Mouse (Mus musculus): ENCODE measurements around the gene Chga. TPM values are rescaled to one million over a fixed set of nuclear protein-coding genes. Genes with fewer than 3 reads are reported as not detected.

Gene Chga
- 0.15 and 0.23 TPM in 2 replicates for polyA plus RNA-seq (2016; fragmentation: Nextera tagmentation; extraction: Ambion mirVana)

GRCm38 (mm10) chr12:102554721-102555516 lies at the start of gene Chga:
Gene Chga, plus strand, starts transcription at chr12:102554969.
- peak within 1 kb of the TSS; percentile 45 for H3K4me3 ChIP-seq
- H3K27me3 ChIP-seq (ENCODE audit: low read depth, poor library complexity, severe bottlenecking) = peaks cover 52% of the 10 kb centered on the region
- no peaks in the 10 kb centered on the region for H3K9me3 ChIP-seq (replicated peaks)
- 3% methylated on average over 48 of the region's 48 CpGs for WGBS
- no peak within 1 kb of the TSS for H3K27ac ChIP-seq
- peaks cover 9% of the 10 kb centered on the region for H3K4me1 ChIP-seq
- peak; percentile 96 for DNase-seq (ENCODE audit: low spot score)
- no peaks in the 10 kb centered on the region for H3K36me3 ChIP-seq

- Histone ChIP-seq H3K9me3 (replicated peaks) (no peaks in the 10 kb centered on the region), H3K4me1 (peaks cover 12% of the 10 kb centered on the region; the same call in 1 of the 2 replicates), H3K27ac (peak overlapping the region; percentile 9; the same call in 1 of the 2 replicates), H3K36me3 (no peaks in the 10 kb centered on the region), H3K27me3 (ENCODE audit: low read depth, poor library complexity, severe bottlenecking) (no peaks in the 10 kb centered on the region), H3K4me3 (no peak overlapping the region)
- 77% methylated on average over 9 of the region's 9 CpGs for WGBS
- DNase-seq (ENCODE audit: low spot score) = no peak
Observed at GRCm38 (mm10) chr12:102505131-102505713, 49.5 kb upstream of the Chga start.

GRCm38 (mm10) chr12:102505949-102506348 lies 48.8 kb upstream of the Chga start:
- H3K27ac ChIP-seq = no peak overlapping the region
- no peaks in the 10 kb centered on the region for H3K27me3 ChIP-seq (ENCODE audit: low read depth, poor library complexity, severe bottlenecking)
- DNase-seq (ENCODE audit: low spot score) = no peak
- H3K4me3 ChIP-seq = no peak overlapping the region
- H3K36me3 ChIP-seq = no peaks in the 10 kb centered on the region
- no peaks in the 10 kb centered on the region for H3K9me3 ChIP-seq (replicated peaks)
- WGBS = 94% methylated on average over 7 of the region's 7 CpGs
- H3K4me1 ChIP-seq = peaks cover 16% of the 10 kb centered on the region

DNA sequence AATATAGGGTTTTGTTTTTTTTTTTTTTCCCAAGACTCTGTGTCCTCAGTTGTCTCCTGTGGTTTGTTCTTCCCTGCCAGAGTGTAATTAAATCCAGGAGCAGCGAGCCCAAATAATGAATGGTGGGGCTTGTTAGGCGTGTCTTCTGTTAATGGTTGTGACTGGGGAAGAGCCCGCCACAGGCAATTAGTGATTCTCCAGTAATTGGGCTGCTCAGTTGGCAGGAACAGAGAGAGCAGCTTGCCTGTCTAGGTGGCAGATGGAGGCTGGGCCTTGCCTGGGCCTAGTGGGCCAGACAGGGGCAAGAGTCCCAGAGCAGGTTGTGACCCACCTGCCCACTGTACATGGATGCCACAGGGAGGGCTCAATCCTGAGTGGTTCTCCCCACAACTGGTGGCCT lies 43.4 kb upstream of the Chga start:
- 12% methylated on average over 3 of the region's 3 CpGs for WGBS

DNA sequence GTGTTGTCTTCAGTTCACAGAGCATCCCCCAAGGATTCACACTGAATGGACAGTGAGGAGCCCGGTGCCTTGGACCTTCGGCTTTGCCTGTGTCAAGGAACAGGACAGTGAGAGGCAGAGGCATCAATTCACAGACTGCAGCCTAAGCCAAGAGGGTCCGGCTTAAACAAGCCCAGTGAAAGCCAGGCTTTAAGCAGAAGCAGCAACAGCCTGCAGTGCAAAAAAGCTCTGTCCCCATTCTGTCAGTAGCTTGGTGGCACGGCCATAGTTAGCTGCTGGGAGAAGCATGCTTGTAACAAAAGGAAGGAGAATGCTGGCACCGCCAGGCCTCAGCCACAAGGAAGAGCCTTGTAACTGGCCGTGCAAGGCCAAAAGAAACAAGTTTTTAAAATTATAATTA lies 40.6 kb upstream of the Chga start:
- Histone ChIP-seq H3K4me1 (peaks cover 32% of the 10 kb centered on the region), H3K27ac (peak overlapping the region; percentile 71; the same call in 1 of the 2 replicates), H3K27me3 (ENCODE audit: low read depth, poor library complexity, severe bottlenecking) (no peaks in the 10 kb centered on the region), H3K4me3 (no peak overlapping the region), H3K36me3 (no peaks in the 10 kb centered on the region), H3K9me3 (replicated peaks) (no peaks in the 10 kb centered on the region)
- WGBS = 77% methylated on average over 6 of the region's 6 CpGs
- DNase-seq (ENCODE audit: low spot score) = no peak

More for the DNA sequence above, 43.4 kb upstream of the Chga start:
- no peaks in the 10 kb centered on the region for H3K9me3 ChIP-seq (replicated peaks)
- peak overlapping the region; percentile 10; the same call in 1 of the 2 replicates for H3K27ac ChIP-seq
- H3K27me3 ChIP-seq (ENCODE audit: low read depth, poor library complexity, severe bottlenecking) = no peaks in the 10 kb centered on the region
- no peak for DNase-seq (ENCODE audit: low spot score)
- no peak overlapping the region for H3K4me3 ChIP-seq
- no peaks in the 10 kb centered on the region for H3K36me3 ChIP-seq
- peaks cover 29% of the 10 kb centered on the region for H3K4me1 ChIP-seq

GRCm38 (mm10) chr12:102514751-102515150 lies 40.0 kb upstream of the Chga start:
- Histone ChIP-seq H3K4me3 (no peak overlapping the region), H3K27ac (no peak overlapping the region; the same call in 1 of the 2 replicates), H3K36me3 (no peaks in the 10 kb centered on the region), H3K4me1 (peaks cover 31% of the 10 kb centered on the region), H3K27me3 (ENCODE audit: low read depth, poor library complexity, severe bottlenecking) (peaks cover 2% of the 10 kb centered on the region; the same call in 1 of the 2 replicates), H3K9me3 (replicated peaks) (no peaks in the 10 kb centered on the region)
- 91% methylated on average over 6 of the region's 6 CpGs for WGBS
- no peak for DNase-seq (ENCODE audit: low spot score)

GRCm38 (mm10) chr12:102516151-102516550 lies 38.6 kb upstream of the Chga start:
- H3K4me1 ChIP-seq = peaks cover 22% of the 10 kb centered on the region
- H3K9me3 ChIP-seq (replicated peaks) = no peaks in the 10 kb centered on the region
- no peak for DNase-seq (ENCODE audit: low spot score)
- 88% methylated on average over 4 of the region's 4 CpGs for WGBS
- peaks cover 12% of the 10 kb centered on the region; the same call in 1 of the 2 replicates for H3K27me3 ChIP-seq (ENCODE audit: low read depth, poor library complexity, severe bottlenecking)
- H3K27ac ChIP-seq = no peak overlapping the region
- no peaks in the 10 kb centered on the region for H3K36me3 ChIP-seq
- H3K4me3 ChIP-seq = no peak overlapping the region

DNA sequence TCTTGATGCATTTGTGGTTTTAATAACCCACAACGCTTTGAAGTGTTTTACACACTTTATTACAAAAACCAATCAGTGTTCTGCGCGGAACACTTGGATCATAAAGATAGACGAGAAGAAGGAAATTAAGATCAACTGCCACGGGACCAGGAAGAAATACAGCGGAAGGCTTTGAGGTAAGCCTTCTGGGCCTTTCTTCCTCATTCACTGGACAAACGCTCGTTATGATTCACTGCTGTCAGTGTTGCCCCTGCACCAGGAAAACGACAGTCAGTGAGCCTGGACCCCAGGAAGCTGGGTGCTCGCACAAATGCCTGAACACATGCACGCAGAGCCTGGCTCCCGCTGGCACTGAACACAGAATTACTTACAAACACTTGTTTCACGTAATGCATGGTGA lies 37.1 kb upstream of the Chga start:
- Histone ChIP-seq H3K27ac (no peak overlapping the region), H3K4me3 (no peak overlapping the region), H3K9me3 (replicated peaks) (no peaks in the 10 kb centered on the region), H3K27me3 (ENCODE audit: low read depth, poor library complexity, severe bottlenecking) (peaks cover 21% of the 10 kb centered on the region; the same call in 1 of the 2 replicates), H3K4me1 (peaks cover 22% of the 10 kb centered on the region), H3K36me3 (no peaks in the 10 kb centered on the region)
- DNase-seq (ENCODE audit: low spot score) = no peak
- WGBS = 75% methylated on average over 13 of the region's 13 CpGs

- 88% methylated on average over 12 of the region's 12 CpGs for WGBS
- peaks cover 39% of the 10 kb centered on the region for H3K27me3 ChIP-seq (ENCODE audit: low read depth, poor library complexity, severe bottlenecking)
- no peak overlapping the region for H3K4me3 ChIP-seq
- no peak for DNase-seq (ENCODE audit: low spot score)
- no peaks in the 10 kb centered on the region for H3K36me3 ChIP-seq
- no peak overlapping the region for H3K27ac ChIP-seq
- H3K4me1 ChIP-seq = peaks cover 11% of the 10 kb centered on the region
- H3K9me3 ChIP-seq (replicated peaks) = no peaks in the 10 kb centered on the region
Observed at GRCm38 (mm10) chr12:102519929-102520720, 34.6 kb upstream of the Chga start.

- DNase-seq (ENCODE audit: low spot score) = no peak
- peaks cover 11% of the 10 kb centered on the region for H3K4me1 ChIP-seq
- 47% methylated on average over 13 of the region's 13 CpGs for WGBS
Observed at GRCm38 (mm10) chr12:102521777-102522319, 32.9 kb upstream of the Chga start.

GRCm38 (mm10) chr12:102524216-102524615 lies 30.6 kb upstream of the Chga start:
- peaks cover 68% of the 10 kb centered on the region for H3K27me3 ChIP-seq (ENCODE audit: low read depth, poor library complexity, severe bottlenecking)
- H3K36me3 ChIP-seq = no peaks in the 10 kb centered on the region
- H3K4me3 ChIP-seq = no peak overlapping the region
- no peak overlapping the region for H3K27ac ChIP-seq
- WGBS = 76% methylated on average over 3 of the region's 3 CpGs
- H3K9me3 ChIP-seq (replicated peaks) = no peaks in the 10 kb centered on the region
- DNase-seq (ENCODE audit: low spot score) = no peak
- peaks cover 8% of the 10 kb centered on the region for H3K4me1 ChIP-seq

More at GRCm38 (mm10) chr12:102521777-102522319, 32.9 kb upstream of the Chga start:
- H3K27ac ChIP-seq = no peak overlapping the region
- no peaks in the 10 kb centered on the region for H3K9me3 ChIP-seq (replicated peaks)
- H3K27me3 ChIP-seq (ENCODE audit: low read depth, poor library complexity, severe bottlenecking) = peaks cover 54% of the 10 kb centered on the region
- no peaks in the 10 kb centered on the region for H3K36me3 ChIP-seq
- H3K4me3 ChIP-seq = no peak overlapping the region

DNA sequence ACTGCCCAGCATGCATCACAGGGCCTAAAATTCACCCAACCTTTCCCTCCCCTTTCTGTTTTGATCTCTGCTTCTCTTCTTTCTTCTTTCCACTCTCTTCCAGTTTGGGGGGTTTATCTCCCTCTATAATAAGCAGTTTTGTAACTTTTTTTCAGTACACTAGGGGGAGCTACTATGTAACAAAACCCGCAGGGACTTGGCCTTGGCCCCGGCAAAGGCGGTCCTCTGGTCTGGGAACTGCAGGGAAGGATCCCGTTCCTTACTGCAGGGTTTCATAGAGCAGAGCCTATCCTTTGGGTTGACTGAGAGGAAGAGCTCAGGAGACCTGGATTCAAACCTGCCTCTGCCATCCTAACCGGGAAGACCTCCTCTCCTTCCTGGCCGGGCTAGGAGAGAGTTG lies 30.0 kb upstream of the Chga start:
- no peaks in the 10 kb centered on the region for H3K36me3 ChIP-seq
- no peak for DNase-seq (ENCODE audit: low spot score)

More for the DNA sequence above, 30.0 kb upstream of the Chga start:
- no peaks in the 10 kb centered on the region for H3K9me3 ChIP-seq (replicated peaks)
- 23% methylated on average over 6 of the region's 6 CpGs for WGBS
- H3K4me1 ChIP-seq = peaks cover 8% of the 10 kb centered on the region
- H3K27ac ChIP-seq = no peak overlapping the region
- no peak overlapping the region for H3K4me3 ChIP-seq
- H3K27me3 ChIP-seq (ENCODE audit: low read depth, poor library complexity, severe bottlenecking) = peaks cover 71% of the 10 kb centered on the region

All from limb, embryonic 10.5 days (tissue).